Mouse (Mus musculus): ENCODE measurements around the gene Scaper. TPM values are rescaled to one million over a fixed set of nuclear protein-coding genes. Genes with fewer than 3 reads are reported as not detected.

Gene Scaper
- total RNA-seq, 2 experiments from 2014 or later = 8.1 to 9.7 TPM

DNA sequence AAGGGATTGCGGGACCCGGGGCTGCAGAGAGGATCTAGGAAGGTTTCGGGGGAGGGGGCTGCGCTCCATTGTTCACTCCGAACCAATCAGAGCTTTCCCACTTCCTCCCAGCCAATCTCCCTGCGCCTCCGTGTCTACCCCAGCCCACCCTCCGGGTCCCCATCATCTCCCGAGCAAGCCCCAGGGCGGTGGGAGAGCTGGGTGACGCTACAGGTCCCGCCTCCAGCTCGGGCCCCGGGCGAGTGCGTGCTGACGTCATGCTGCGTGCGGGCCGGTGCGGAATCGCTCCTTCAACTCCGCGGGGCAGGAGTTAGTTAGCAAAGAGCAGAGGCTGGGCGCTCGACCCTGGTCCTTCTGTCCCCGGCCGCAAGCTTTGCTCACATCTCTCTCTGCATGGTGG, 397.0 kb downstream of the Scaper start:
- peak; percentile 24 for DNase-seq (ENCODE audit: low spot score)

DNA sequence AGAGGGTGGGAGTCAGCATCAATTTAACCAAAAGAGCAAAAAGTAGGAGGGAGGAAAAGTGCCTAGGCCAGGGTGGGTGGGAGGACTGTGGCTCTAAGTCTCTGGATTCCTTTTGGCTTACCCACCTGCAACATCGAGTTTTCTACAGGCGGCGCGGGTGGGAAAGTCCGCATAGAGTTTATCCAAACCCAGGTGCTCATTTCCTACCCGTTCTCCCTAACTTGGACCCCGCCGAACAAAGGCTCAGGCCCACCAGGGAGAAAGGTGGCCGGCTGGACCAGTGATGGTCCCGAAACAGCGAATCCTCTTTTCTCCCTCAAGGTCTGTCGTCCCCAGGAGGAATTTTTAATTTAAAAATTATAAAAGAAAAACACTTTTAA, 397.5 kb downstream of the Scaper start:
- no peak for DNase-seq (ENCODE audit: low spot score)

DNA sequence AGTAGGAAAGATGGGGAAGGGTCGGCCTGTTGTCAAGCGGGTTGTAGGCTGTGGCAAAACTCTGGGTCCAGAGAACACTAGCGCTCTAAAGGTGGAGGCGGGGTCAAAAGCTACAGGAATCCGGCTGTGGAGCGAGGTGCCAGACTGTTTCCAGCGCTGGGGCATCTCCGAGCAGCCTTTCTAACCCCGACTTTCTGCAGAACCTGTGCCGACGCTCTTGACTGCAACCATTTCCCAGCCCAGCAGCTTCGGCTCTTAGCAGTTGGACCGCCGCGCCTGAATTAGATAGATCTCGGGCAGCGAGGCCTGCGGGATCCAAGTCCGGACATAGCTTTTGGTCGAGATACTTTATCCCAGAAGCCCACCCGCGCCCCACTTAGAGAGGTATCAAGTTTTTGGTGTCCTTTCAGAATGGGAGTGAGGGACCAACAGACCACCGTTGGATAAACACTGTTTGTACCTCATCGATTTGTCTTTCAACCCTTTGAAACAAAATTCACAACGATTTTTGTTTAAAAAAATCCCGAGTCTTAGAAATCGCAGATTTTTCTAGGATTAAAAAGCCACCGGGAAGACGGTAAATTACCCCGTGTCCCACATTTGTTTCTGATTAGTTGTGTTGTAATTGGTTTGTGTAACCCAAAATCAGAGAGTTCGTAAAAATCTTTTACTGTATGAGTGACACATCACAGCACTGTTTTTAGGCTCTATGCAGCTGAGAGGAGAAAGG, 398.1 kb downstream of the Scaper start:
- no peak for DNase-seq (ENCODE audit: low spot score)

DNA sequence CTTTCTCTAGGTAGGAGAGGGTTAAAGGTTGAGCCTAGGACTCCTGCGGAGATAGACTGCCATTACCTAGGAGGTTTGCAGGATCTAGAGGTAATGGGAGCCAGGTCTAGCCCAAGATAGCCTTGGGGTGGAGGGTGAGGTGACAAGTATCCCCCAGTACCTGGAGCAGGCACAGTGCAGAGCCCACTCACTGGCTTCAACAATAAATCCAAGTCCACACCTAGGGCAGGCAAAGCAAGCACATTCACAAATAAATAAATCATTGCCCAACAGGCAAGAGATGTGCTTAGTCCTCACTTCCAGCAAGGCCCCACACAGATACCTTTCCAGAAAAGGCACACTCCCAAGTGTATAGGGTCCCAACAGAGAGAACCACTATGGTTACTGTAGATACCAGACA, 398.9 kb downstream of the Scaper start:
- DNase-seq (ENCODE audit: low spot score) = no peak

DNA sequence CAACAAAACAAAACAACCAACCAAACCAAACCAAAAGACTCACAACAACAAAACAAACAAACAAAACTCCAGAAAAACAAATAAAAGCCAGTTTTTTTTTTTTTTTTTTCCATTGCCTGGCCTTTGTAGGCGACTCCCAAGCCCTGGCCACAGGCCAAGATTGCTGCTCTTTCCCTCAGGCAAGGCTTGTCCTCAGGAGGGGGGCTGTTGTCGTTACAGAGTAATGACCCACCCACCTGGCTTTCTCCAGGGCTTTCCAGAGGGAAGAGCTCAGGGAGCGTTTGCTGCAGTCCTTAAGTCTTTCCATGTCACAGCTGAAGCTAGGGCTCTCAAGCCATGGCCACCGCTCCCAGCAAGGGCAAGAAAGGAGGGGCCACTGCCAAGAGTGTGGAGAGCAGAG, 399.5 kb downstream of the Scaper start, which contains the start of gene Isl2:
Gene Isl2, plus strand, starts transcription at position 296 of the 400 bp plus-strand sequence.
- DNase-seq (ENCODE audit: low spot score) = no peak

DNA sequence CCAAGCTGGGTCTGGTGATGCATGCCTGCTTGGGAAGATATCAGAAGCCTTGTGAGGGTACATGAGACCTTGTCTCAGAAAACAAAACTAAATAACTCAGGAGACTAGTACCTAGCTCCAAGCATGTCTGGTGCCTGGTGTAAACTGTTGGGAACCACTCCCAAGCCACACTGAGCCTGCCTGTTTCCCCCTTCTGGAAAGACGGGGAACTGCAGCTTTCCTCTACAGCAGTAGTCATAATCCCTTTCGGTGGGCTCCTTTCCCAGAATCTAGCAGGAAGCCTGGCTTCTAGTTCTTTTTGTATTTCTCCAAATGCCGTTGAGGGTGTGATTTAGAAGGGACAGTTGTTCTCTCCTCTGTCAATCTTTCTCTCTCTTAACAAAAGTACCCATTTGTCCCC, 402.0 kb downstream of the Scaper start:
- peak; percentile 68 for DNase-seq (ENCODE audit: low spot score)

DNA sequence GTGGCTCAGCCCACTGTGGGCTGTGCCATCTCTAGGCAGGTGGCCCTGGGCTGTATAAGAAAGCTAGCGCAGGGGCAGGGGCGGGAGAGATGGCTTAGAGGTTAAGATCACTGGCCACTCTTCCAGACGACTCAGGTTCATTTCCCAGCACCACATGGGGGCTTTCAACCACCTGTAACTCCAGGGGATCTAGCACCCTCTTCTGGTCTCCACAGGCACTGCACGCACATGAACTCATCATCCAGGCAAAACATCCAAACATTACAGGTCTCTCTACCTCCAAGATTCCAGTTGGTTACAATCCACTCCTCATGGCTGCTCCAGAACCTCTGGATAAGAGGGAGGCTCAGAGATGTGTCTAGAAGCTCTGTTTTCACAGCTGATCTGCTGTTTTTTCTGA, 412.2 kb downstream of the Scaper start:
- DNase-seq (ENCODE audit: low spot score) = no peak

DNA sequence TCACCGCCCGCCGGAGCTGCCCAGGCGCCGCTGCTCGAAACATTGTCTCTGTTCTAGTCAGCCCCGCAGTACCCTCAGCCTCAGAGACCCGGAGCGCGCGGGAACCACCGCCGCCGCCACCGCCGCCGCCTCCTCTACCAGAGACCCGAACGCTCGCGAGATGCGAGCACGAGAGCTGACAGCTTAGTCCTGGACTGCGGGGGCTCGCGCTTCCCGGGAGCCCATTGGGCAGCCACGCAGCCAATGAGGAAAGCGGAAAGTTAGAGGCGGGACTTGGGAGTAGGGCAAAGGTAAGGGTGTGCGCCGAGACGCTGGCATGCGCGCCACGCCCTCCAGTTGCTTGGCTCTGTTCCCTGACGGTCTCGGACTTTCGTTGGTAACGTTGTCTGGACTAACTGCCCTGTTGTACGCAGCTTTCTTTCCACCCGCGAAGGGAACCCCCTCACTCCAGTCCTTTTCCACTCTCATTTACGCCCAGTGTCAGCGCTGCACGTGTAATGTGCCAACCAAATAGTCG, 425.8 kb downstream of the Scaper start, which contains the start of gene Etfa:
Gene Etfa, minus strand, starts transcription at position 217 of the 517 bp plus-strand sequence.
- DNase-seq (ENCODE audit: low spot score) = peak; percentile 96

DNA sequence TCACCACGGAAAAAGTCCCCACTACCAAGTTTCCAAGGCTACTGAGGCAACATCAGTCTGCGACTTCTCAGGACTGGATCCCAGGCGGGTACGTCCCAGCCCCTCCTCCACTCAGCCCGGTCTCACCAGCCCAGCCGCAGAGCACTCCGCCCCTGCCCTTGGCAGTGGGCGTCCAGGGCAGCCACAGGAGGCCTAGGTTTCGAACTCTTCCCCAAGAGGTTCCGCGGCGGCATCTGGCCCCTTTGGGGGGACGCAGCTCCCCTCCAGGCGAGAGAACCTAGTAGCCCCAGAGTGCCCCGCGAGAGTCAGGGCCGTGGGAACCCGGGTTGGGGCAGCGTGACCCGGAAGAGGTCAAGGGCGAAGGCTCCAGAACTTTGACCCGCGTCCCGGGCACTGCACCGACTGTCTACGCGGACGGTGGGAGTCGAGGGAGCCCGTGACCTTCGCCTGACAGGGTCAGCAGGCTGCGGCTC, 426.4 kb downstream of the Scaper start:
- DNase-seq (ENCODE audit: low spot score) = no peak

DNA sequence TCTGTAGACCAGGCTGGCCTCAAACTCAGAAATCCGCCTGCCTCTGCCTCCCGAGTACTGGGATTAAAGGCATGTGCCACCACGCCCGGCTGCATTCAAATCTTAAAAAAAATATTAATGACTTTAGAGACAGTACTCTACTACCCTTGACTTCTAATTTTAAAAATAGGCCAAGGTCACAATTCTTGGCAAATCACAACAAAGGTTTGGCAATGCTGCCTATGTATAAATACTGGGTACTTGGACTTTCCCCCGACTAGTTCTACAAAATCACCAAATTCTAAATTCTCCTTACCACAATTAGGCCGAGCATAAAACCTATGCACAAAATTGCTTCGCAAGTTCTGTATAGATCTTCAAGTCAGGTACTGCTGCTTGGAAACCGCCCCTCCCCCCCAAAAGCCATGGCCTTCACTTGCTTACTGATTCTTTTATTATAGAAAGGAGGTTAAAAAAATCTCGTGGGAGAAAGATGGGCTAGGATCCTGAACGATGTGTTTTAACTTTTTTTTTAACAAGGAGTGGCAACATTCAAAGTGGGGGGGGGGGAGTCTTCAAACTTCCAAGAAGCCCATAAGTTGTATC, 427.2 kb downstream of the Scaper start:
- no peak for DNase-seq (ENCODE audit: low spot score)

DNA sequence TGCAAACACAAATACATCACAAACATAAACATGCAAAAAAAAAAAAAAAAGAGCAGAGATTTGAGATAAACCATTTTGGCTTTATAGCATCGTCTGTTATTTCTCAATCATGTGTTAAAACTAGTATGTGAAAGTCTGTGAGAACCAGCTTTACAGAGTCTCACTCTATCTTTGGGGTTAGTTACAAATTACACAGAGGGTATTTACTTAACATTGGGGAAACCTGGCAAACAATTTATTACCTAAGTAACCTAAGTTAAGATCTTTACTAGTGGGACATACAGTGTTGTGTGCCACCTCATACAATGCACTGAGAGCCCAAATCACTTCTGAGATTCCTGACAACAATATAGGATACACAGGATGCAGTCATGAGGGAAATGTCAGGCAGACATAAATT, 428.2 kb downstream of the Scaper start:
- DNase-seq (ENCODE audit: low spot score) = no peak

DNA sequence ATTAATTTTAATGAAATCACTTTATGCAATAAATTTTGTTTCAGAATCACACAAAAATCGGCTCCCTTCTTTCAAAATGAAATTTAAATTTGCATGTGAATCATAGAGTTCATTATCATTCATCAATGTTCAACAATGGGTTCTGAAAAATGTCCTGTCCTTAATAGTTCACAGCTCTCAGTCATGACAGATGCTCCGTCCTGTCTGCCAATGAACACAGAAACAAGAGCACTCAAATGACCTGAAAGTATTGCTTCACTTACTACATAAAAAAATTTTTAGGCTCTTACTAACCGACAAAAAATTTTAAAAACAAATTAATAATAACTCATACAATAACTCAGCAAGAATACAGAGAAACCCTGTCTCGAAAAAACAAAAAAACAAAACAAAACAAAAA, 429.2 kb downstream of the Scaper start:
- no peak for DNase-seq (ENCODE audit: low spot score)

DNA sequence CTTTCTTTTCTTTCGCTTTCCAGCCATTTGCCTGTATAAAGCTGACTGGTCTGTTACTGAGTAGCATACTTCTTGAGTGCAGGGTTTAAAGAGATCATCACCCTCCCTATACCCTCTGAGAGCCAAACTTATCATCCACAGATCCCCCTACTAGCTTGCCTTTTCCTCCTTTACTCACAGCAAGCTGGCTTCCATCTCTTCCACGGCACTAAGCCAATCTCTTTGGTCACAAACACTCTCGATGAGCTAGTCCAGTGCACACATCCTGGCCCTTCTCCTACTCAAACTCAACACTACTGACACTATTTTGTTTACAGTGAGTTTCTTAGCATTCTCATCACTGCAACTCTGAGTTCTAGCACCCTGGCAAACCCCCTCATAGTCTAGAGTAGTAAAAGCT, 430.0 kb downstream of the Scaper start:
- peak; percentile 52 for DNase-seq (ENCODE audit: low spot score)

Other genes starting within 250 kb of the Scaper start
- not detected for gene 4930563M21Rik, start 72.4 kb upstream of the Scaper start, total RNA-seq (2021)
- 10 to 100 TPM; 19.6 to 21.4 TPM for gene Rcn2, start 103.7 kb upstream of the Scaper start, total RNA-seq (2021)
- gene Pstpip1, start 151.8 kb upstream of the Scaper start, total RNA-seq (2021) = under 1 TPM; 0.52 to 0.71 TPM
- gene Tspan3, start 227.4 kb upstream of the Scaper start, total RNA-seq (2021) = 100 to 1,000 TPM; 112 to 113 TPM

Measured in gastrocnemius, adult 18-20 months (tissue).